Mouse (Mus musculus): Measurements from ENCODE around the gene Tctex1d1. TPM values are rescaled to one million over a fixed set of nuclear protein-coding genes. Genes with fewer than 3 reads are reported as not detected.

Gene Tctex1d1
- total RNA-seq, 2 experiments from 2014 or later: not detected

Other genes starting within 250 kb of the Tctex1d1 start
- 10 to 100 TPM in 1 of 2 experiments, 1 to 10 TPM in 1; 9.2 to 14.2 TPM for gene Sgip1, start 237.3 kb upstream of the Tctex1d1 start, total RNA-seq (2021)
- not detected for gene Insl5, start 48.2 kb downstream of the Tctex1d1 start, total RNA-seq (2021)
- gene Mier1, start 135.8 kb downstream of the Tctex1d1 start, total RNA-seq (2021): 10 to 100 TPM; 50.9 to 67.2 TPM
- 1 to 10 TPM; 2.7 to 4.1 TPM for gene Wdr78, start 135.9 kb downstream of the Tctex1d1 start, total RNA-seq (2021)
- 10 to 100 TPM; 13.9 to 14.8 TPM for gene Slc35d1, start 236.6 kb downstream of the Tctex1d1 start, total RNA-seq (2021)